In genomic region chr2:157075685-157076084, GRCm38 (mm10) we compare ENCODE assay signal across 10 mouse cellular contexts. TPM values are rescaled to one million over a fixed set of nuclear protein-coding genes. Genes with fewer than 3 reads are reported as not detected.
DNase-seq lines count a peak whose midpoint lies in the region; ATAC-seq and TF ChIP-seq lines count a peak whose summit lies in the region.
"Had no signal": no experiment of that assay in that cellular context is flagged by ENCODE, and none has a peak within 500 bp of the region (broad histone marks: within the 10 kb centered on the region; RNA-seq: fewer than 3 reads in every experiment).

No protein-coding gene starts in this region.

- DNase-seq in liver, postnatal 0 days: no peak
- no peak for DNase-seq in forebrain, embryonic 11.5 days (ENCODE audit: low spot score)
- peak; percentile 45 for DNase-seq in hindbrain, postnatal 0 days (ENCODE audit: low spot score)
- DNase-seq in lung, postnatal 36 days: peak; percentile 47
- no peak for DNase-seq in spleen, postnatal 36 days (ENCODE audit: low spot score in 2 of 2)
- DNase-seq in gastrocnemius, postnatal 36 days: no peak
- DNase-seq in retina, embryonic 14.5 days (ENCODE audit: low spot score): no peak

- no peak overlapping the region; the same call in 1 of the 2 replicates for H3K27ac ChIP-seq in liver, postnatal 0 days (ENCODE audit: low read depth)
- no peak overlapping the region for H3K27ac ChIP-seq in liver, embryonic 12.5 days
- no peak overlapping the region for H3K27ac ChIP-seq in forebrain, embryonic 11.5 days (ENCODE audit: low read depth, low read length)
- H3K27ac ChIP-seq in hindbrain, postnatal 0 days: 0 out of 2 replicates have a peak overlapping the region, but pooled peaks have one; percentile 21

- H3K4me3 ChIP-seq in liver, postnatal 0 days (ENCODE audit: low read depth, low read length): no peak overlapping the region
- no peak overlapping the region for H3K4me3 ChIP-seq in liver, embryonic 12.5 days
- no peak overlapping the region for H3K4me3 ChIP-seq in forebrain, embryonic 11.5 days (ENCODE audit: low read depth, low read length)
- H3K4me3 ChIP-seq in hindbrain, postnatal 0 days (ENCODE audit: low read length): peak overlapping the region; percentile 77

- 0 out of 2 replicates have a peak overlapping the region, but pooled peaks have one; percentile 22 for H3K4me2 ChIP-seq in liver, postnatal 0 days (ENCODE audit: low read depth, low read length)
- H3K4me2 ChIP-seq in liver, embryonic 12.5 days: no peak overlapping the region
- 0 out of 2 replicates have a peak overlapping the region, but pooled peaks have one; percentile 18 for H3K4me2 ChIP-seq in forebrain, embryonic 11.5 days (ENCODE audit: low read depth, low read length, severe bottlenecking)
- H3K4me2 ChIP-seq in hindbrain, postnatal 0 days (ENCODE audit: low read depth, low read length): peak overlapping the region; percentile 87

- H3K9me3 ChIP-seq in liver, postnatal 0 days (ENCODE audit: low read length): no peaks in the 10 kb centered on the region
- H3K9me3 ChIP-seq in liver, embryonic 12.5 days (replicated peaks): no peaks in the 10 kb centered on the region
- H3K9me3 ChIP-seq in forebrain, embryonic 11.5 days (ENCODE audit: control insufficient read depth, low read length): no peaks in the 10 kb centered on the region
- H3K9me3 ChIP-seq in hindbrain, postnatal 0 days (ENCODE audit: low read length): no peaks in the 10 kb centered on the region

- peaks cover 31% of the 10 kb centered on the region for H3K27me3 ChIP-seq in liver, postnatal 0 days (ENCODE audit: insufficient read depth, low read length)
- H3K27me3 ChIP-seq in liver, embryonic 12.5 days (replicated peaks): peaks cover 56% of the 10 kb centered on the region
- no peaks in the 10 kb centered on the region for H3K27me3 ChIP-seq in forebrain, embryonic 11.5 days (ENCODE audit: control insufficient read depth, insufficient read depth, low read length)
- no peaks in the 10 kb centered on the region for H3K27me3 ChIP-seq in hindbrain, postnatal 0 days (ENCODE audit: insufficient read depth, low read length)

- 45% methylated on average over 3 of the region's 3 CpGs for WGBS in liver, postnatal 0 days (ENCODE audit: insufficient replicate concordance)
- WGBS in liver, embryonic 12.5 days (ENCODE audit: insufficient replicate concordance): 52% methylated on average over 3 of the region's 3 CpGs
- 76% methylated on average over 3 of the region's 3 CpGs for WGBS in forebrain, embryonic 11.5 days
- WGBS in hindbrain, postnatal 0 days: 13% methylated on average over 3 of the region's 3 CpGs

- H3K9ac ChIP-seq in liver, postnatal 0 days (replicated peaks): no peak overlapping the region
- no peak overlapping the region for H3K9ac ChIP-seq in liver, embryonic 12.5 days
- H3K9ac ChIP-seq in forebrain, embryonic 11.5 days (ENCODE audit: low read length): peak overlapping the region; percentile 14
- peak overlapping the region; percentile 34 for H3K9ac ChIP-seq in hindbrain, postnatal 0 days (replicated peaks; ENCODE audit: low read length)

- ATAC-seq in liver, postnatal 0 days: no peak
- no peak for ATAC-seq in liver, embryonic 12.5 days
- ATAC-seq in forebrain, embryonic 11.5 days (replicated peaks; ENCODE audit: low FRiP score): no peak
- no peak for ATAC-seq in hindbrain, postnatal 0 days

- TF ChIP-seq EP300 in liver, postnatal 0 days (IDR thresholded peaks at IDR 0.05; ENCODE audit: low read depth): no peak

- intact Hi-C loops in gastrocnemius, postnatal 36 days (cut with DNase I): no loop called here

- H3K36me3 ChIP-seq in liver, postnatal 0 days (replicated peaks; ENCODE audit: insufficient read depth, low read length): no peaks in the 10 kb centered on the region
- 0 out of 2 replicates have a peak, but pooled peaks cover 2% of the 10 kb centered on the region for H3K36me3 ChIP-seq in liver, embryonic 12.5 days
- no peaks in the 10 kb centered on the region for H3K36me3 ChIP-seq in forebrain, embryonic 11.5 days (ENCODE audit: control insufficient read depth, insufficient read depth, low read length)
- H3K36me3 ChIP-seq in hindbrain, postnatal 0 days (ENCODE audit: insufficient read depth, low read length): no peaks in the 10 kb centered on the region

- TF ChIP-seq CTCF in liver, postnatal 0 days (IDR thresholded peaks at IDR 0.05; ENCODE audit: low read depth): no peak
- TF ChIP-seq CTCF in hindbrain, postnatal 0 days (IDR thresholded peaks at IDR 0.05; ENCODE audit: low read depth): peak; percentile 17; the same call in 1 of the 2 replicates

- H3K4me1 ChIP-seq in liver, postnatal 0 days (ENCODE audit: insufficient read depth): peaks cover 38% of the 10 kb centered on the region
- H3K4me1 ChIP-seq in liver, embryonic 12.5 days: peaks cover 67% of the 10 kb centered on the region
- peaks cover 25% of the 10 kb centered on the region; the same call in 1 of the 2 replicates for H3K4me1 ChIP-seq in forebrain, embryonic 11.5 days (replicated peaks; ENCODE audit: control insufficient read depth, insufficient read depth, low read length)
- peaks cover 60% of the 10 kb centered on the region for H3K4me1 ChIP-seq in hindbrain, postnatal 0 days (ENCODE audit: insufficient read depth, low read length)

RNA-seq across cellular contexts. Expression of gene Soga1, which starts 3.4 kb away (rescaled TPM):
- polyA plus RNA-seq in liver, postnatal 0 days (2015; fragmentation: Nextera tagmentation; extraction: Ambion mirVana): 0.65 and 1.0 TPM in 2 replicates
- 3.4 TPM in 2 replicates for polyA plus RNA-seq in liver, embryonic 12.5 days (2016; fragmentation: Nextera tagmentation; extraction: Ambion mirVana)
- polyA plus RNA-seq in forebrain, embryonic 11.5 days (2014; fragmentation: Nextera tagmentation; extraction: Ambion mirVana): 8.1 and 8.2 TPM in 2 replicates
- total RNA-seq in hindbrain, postnatal 0 days (2014; rRNA removed): 120 and 151 TPM in 2 replicates
- polyA plus RNA-seq in hindbrain, postnatal 0 days (2015; fragmentation: Nextera tagmentation; extraction: Ambion mirVana): 3.5 and 3.6 TPM in 2 replicates
- 1 to 10 TPM; 3.9 to 4.1 TPM for total RNA-seq in gastrocnemius, postnatal 36 days (2021)

RNA-seq across cellular contexts. Expression of gene Tldc2, which starts 11.2 kb away (rescaled TPM):
- polyA plus RNA-seq in liver, postnatal 0 days (2015; fragmentation: Nextera tagmentation; extraction: Ambion mirVana): not detected in 2 replicates
- 0.29 TPM in 1 of 2 replicates, not detected in the other for polyA plus RNA-seq in liver, embryonic 12.5 days (2016; fragmentation: Nextera tagmentation; extraction: Ambion mirVana)
- not detected in 2 replicates for polyA plus RNA-seq in forebrain, embryonic 11.5 days (2014; fragmentation: Nextera tagmentation; extraction: Ambion mirVana)
- total RNA-seq in hindbrain, postnatal 0 days (2014; rRNA removed): not detected in 2 replicates
- 0.43 TPM in 1 of 2 replicates, not detected in the other for polyA plus RNA-seq in hindbrain, postnatal 0 days (2015; fragmentation: Nextera tagmentation; extraction: Ambion mirVana)
- total RNA-seq in gastrocnemius, postnatal 36 days (2021): not detected
- total RNA-seq: hematopoietic stem cell, adult 5-6 weeks; MEL had no signal

RNA-seq across cellular contexts. Expression of gene Samhd1, which starts 59.4 kb away (rescaled TPM):
- 16.5 and 17.3 TPM in 2 replicates for polyA plus RNA-seq in liver, postnatal 0 days (2015; fragmentation: Nextera tagmentation; extraction: Ambion mirVana)
- polyA plus RNA-seq in liver, embryonic 12.5 days (2016; fragmentation: Nextera tagmentation; extraction: Ambion mirVana): 23.0 and 24.9 TPM in 2 replicates
- polyA plus RNA-seq in forebrain, embryonic 11.5 days (2014; fragmentation: Nextera tagmentation; extraction: Ambion mirVana): 25.6 and 27.5 TPM in 2 replicates
- 11.5 and 12.7 TPM in 2 replicates for total RNA-seq in hindbrain, postnatal 0 days (2014; rRNA removed)
- 10.9 and 11.9 TPM in 2 replicates for polyA plus RNA-seq in hindbrain, postnatal 0 days (2015; fragmentation: Nextera tagmentation; extraction: Ambion mirVana)
- total RNA-seq in gastrocnemius, postnatal 36 days (2021): 10 to 100 TPM; 12.9 to 13.2 TPM

Comparison
In these comparisons a context has a peak if more than half of its experiments do, and no peak if none do; other contexts are left out.
1. DNase-seq: peak in hindbrain, postnatal 0 days (single experiment) and lung, postnatal 36 days (single experiment); none in liver, postnatal 0 days (single experiment), forebrain, embryonic 11.5 days (single experiment), spleen, postnatal 36 days (0 of 2), gastrocnemius, postnatal 36 days (0 of 2) and retina, embryonic 14.5 days (single experiment).
2. H3K9ac ChIP-seq: peak in forebrain, embryonic 11.5 days (single experiment) and hindbrain, postnatal 0 days (single experiment); none in liver, postnatal 0 days (single experiment) and liver, embryonic 12.5 days (single experiment).